Mouse (Mus musculus): ENCODE results near the gene Pank4.

The Pank4 gene

GRCm38 (mm10) chr4:155012115-155012514, 48.2 kb downstream of the Pank4 start:
- DNase-seq (ENCODE audit: low read depth, low spot score): no peak

GRCm38 (mm10) chr4:155012788-155013187, 48.9 kb downstream of the Pank4 start:
- DNase-seq (ENCODE audit: low read depth, low spot score): peak; percentile 74

- DNase-seq (ENCODE audit: low read depth, low spot score): no peak
These were observed 50.3 kb downstream of the Pank4 start for GRCm38 (mm10) chr4:155014244-155014643.

GRCm38 (mm10) chr4:155014791-155015190, 50.9 kb downstream of the Pank4 start:
- no peak for DNase-seq (ENCODE audit: low read depth, low spot score)

GRCm38 (mm10) chr4:155015550-155015949, 51.6 kb downstream of the Pank4 start:
- DNase-seq (ENCODE audit: low read depth, low spot score): no peak

GRCm38 (mm10) chr4:155016807-155017206, 52.9 kb downstream of the Pank4 start:
- DNase-seq (ENCODE audit: low read depth, low spot score): no peak

- no peak for DNase-seq (ENCODE audit: low read depth, low spot score)
These were observed 53.4 kb downstream of the Pank4 start for GRCm38 (mm10) chr4:155017253-155017878.

- no peak for DNase-seq (ENCODE audit: low read depth, low spot score)
These were observed 54.1 kb downstream of the Pank4 start for GRCm38 (mm10) chr4:155018066-155018465.

GRCm38 (mm10) chr4:155018601-155019335, 54.8 kb downstream of the Pank4 start:
- DNase-seq (ENCODE audit: low read depth, low spot score): peak; percentile 28

GRCm38 (mm10) chr4:155019336-155019847, 55.5 kb downstream of the Pank4 start:
- peak; percentile 42 for DNase-seq (ENCODE audit: low read depth, low spot score)

GRCm38 (mm10) chr4:155020141-155020540, 56.2 kb downstream of the Pank4 start:
- no peak for DNase-seq (ENCODE audit: low read depth, low spot score)

GRCm38 (mm10) chr4:155020813-155021212, 56.9 kb downstream of the Pank4 start:
- DNase-seq (ENCODE audit: low read depth, low spot score): no peak

GRCm38 (mm10) chr4:155022228-155022855, 58.4 kb downstream of the Pank4 start:
- no peak for DNase-seq (ENCODE audit: low read depth, low spot score)

GRCm38 (mm10) chr4:155024170-155025010, 60.5 kb downstream of the Pank4 start:
- DNase-seq (ENCODE audit: low read depth, low spot score): no peak
